Mouse (Mus musculus): ENCODE data around the gene Rsbn1l.
A peak's percentile ranks its signal among the peaks of the same experiment; 100 is the strongest.

Gene Rsbn1l

GRCm38 (mm10) chr5:20956298-20956697 is at the start of gene Rsbn1l:
Rsbn1l (minus strand) TSS chr5:20956398.
- no peak for DNase-seq (ENCODE audit: low read depth, low spot score)

GRCm38 (mm10) chr5:21002723-21003122 is 46.5 kb upstream of the Rsbn1l start:
- DNase-seq (ENCODE audit: low read depth, low spot score) = no peak

GRCm38 (mm10) chr5:21001622-21002315 is 45.6 kb upstream of the Rsbn1l start:
- no peak for DNase-seq (ENCODE audit: low read depth, low spot score)

GRCm38 (mm10) chr5:20998427-20998826 is 42.2 kb upstream of the Rsbn1l start:
- DNase-seq (ENCODE audit: low read depth, low spot score) = no peak

GRCm38 (mm10) chr5:20997555-20997954 is 41.4 kb upstream of the Rsbn1l start:
- DNase-seq (ENCODE audit: low read depth, low spot score) = no peak

GRCm38 (mm10) chr5:20990062-20990809 is 34.0 kb upstream of the Rsbn1l start:
- DNase-seq (ENCODE audit: low read depth, low spot score) = no peak

- DNase-seq (ENCODE audit: low read depth, low spot score) = no peak
Observed at GRCm38 (mm10) chr5:20986271-20986670, 30.1 kb upstream of the Rsbn1l start.

- DNase-seq (ENCODE audit: low read depth, low spot score) = no peak
Observed at GRCm38 (mm10) chr5:20983505-20983904, 27.3 kb upstream of the Rsbn1l start.

GRCm38 (mm10) chr5:20974690-20975089 is 18.5 kb upstream of the Rsbn1l start:
- DNase-seq (ENCODE audit: low read depth, low spot score) = no peak

GRCm38 (mm10) chr5:20973999-20974398 is 17.8 kb upstream of the Rsbn1l start:
- DNase-seq (ENCODE audit: low read depth, low spot score) = no peak

- DNase-seq (ENCODE audit: low read depth, low spot score) = no peak
Observed at GRCm38 (mm10) chr5:20973069-20973468, 16.9 kb upstream of the Rsbn1l start.

GRCm38 (mm10) chr5:20968963-20969362 is 12.8 kb upstream of the Rsbn1l start:
- peak; percentile 60 for DNase-seq (ENCODE audit: low read depth, low spot score)

GRCm38 (mm10) chr5:20968493-20968892 is 12.3 kb upstream of the Rsbn1l start:
- DNase-seq (ENCODE audit: low read depth, low spot score) = no peak

- DNase-seq (ENCODE audit: low read depth, low spot score) = no peak
Observed at GRCm38 (mm10) chr5:20967942-20968341, 11.7 kb upstream of the Rsbn1l start.

GRCm38 (mm10) chr5:20964446-20964845 is 8.2 kb upstream of the Rsbn1l start:
- no peak for DNase-seq (ENCODE audit: low read depth, low spot score)

- no peak for DNase-seq (ENCODE audit: low read depth, low spot score)
Observed at GRCm38 (mm10) chr5:20963295-20963694, 7.1 kb upstream of the Rsbn1l start.

GRCm38 (mm10) chr5:20960927-20961326 is 4.7 kb upstream of the Rsbn1l start:
- DNase-seq (ENCODE audit: low read depth, low spot score) = no peak

- no peak for DNase-seq (ENCODE audit: low read depth, low spot score)
Observed at GRCm38 (mm10) chr5:20955114-20955835, 923 bp downstream of the Rsbn1l start.

- no peak for DNase-seq (ENCODE audit: low read depth, low spot score)
Observed at GRCm38 (mm10) chr5:20952337-20952925, 3.8 kb downstream of the Rsbn1l start.

GRCm38 (mm10) chr5:20951666-20952281 is 4.4 kb downstream of the Rsbn1l start:
- DNase-seq (ENCODE audit: low read depth, low spot score) = peak; percentile 97

GRCm38 (mm10) chr5:20950855-20951650 is 5.1 kb downstream of the Rsbn1l start:
- DNase-seq (ENCODE audit: low read depth, low spot score) = peak; percentile 67

Measured in 3T3-L1 (cell line).